Mouse (Mus musculus) liver, embryonic 11.5 days (tissue): ENCODE data around the gene Hacd4. TPM values are rescaled to one million over a fixed set of nuclear protein-coding genes. Genes with fewer than 3 reads are reported as not detected.
A peak's percentile ranks its signal among the peaks of the same experiment; 100 is the strongest.

ENCODE experiments used
- ATAC-seq: fragments of 200-750 bp; cut with Nextera tagmentation; replicated peaks from 2 replicates; pipeline ENCODE4 v1.8.0; 2017; ENCODE audit warnings: moderate number of reproducible peaks, mild to moderate bottlenecking, moderate TSS enrichment, moderate library complexity; ENCODE audit not compliant: low FRiP score
- DNase-seq: peaks from one replicate; pipeline ENCODE4 v3.0.0-alpha.2; 2017; ENCODE audit warnings: low spot score
- H3K27ac ChIP-seq: fragments of 300-500 bp; sonication (generic); 2 replicates; pipeline ENCODE4 v1.5.1; 2014; ENCODE audit warnings: mild to moderate bottlenecking, low read depth, low read length, control low read depth
- H3K27me3 ChIP-seq: fragments of 300-500 bp; sonication (generic); replicated peaks from 2 replicates; pipeline ENCODE4 v1.6.1; 2014; ENCODE audit warnings: low read length, mixed read lengths; ENCODE audit not compliant: control insufficient read depth, insufficient read depth
- H3K36me3 ChIP-seq: fragments of 300-500 bp; sonication (generic); 2 replicates; pipeline ENCODE4 v1.6.1; 2014; ENCODE audit warnings: mild to moderate bottlenecking, low read length, moderate library complexity, mixed read lengths; ENCODE audit not compliant: control insufficient read depth, insufficient read depth
- H3K4me1 ChIP-seq: fragments of 300-500 bp; sonication (generic); replicated peaks from 2 replicates; pipeline ENCODE4 v1.6.1; 2014; ENCODE audit warnings: low read length, mixed read lengths; ENCODE audit not compliant: control insufficient read depth, insufficient read depth
- H3K4me2 ChIP-seq: fragments of 300-500 bp; sonication (generic); 2 replicates; pipeline ENCODE4 v1.6.1; 2014; ENCODE audit warnings: mild to moderate bottlenecking, control low read depth, moderate library complexity
- H3K4me3 ChIP-seq: fragments of 300-500 bp; sonication (generic); 2 replicates; pipeline ENCODE4 v1.5.1; 2014; ENCODE audit warnings: low read depth, low read length, control low read depth
- H3K9ac ChIP-seq: fragments of 300-500 bp; sonication (generic); 2 replicates; pipeline ENCODE4 v1.6.1; 2014; ENCODE audit warnings: low read depth, low read length, control low read depth
- H3K9me3 ChIP-seq: fragments of 300-500 bp; sonication (generic); 2 replicates; pipeline ENCODE4 v1.6.1; 2016; ENCODE audit warnings: low read length, inconsistent platforms, mixed read lengths; ENCODE audit not compliant: control insufficient read depth
- WGBS: fragments of 180-500 bp; shearing (Covaris S2); extraction: QIAGEN DNeasy Blood & Tissue Kit; methylation state at CpG from one replicate; pipeline ENCODE4 v1.1.7; 2014; 5-methylcytosine and 5-hydroxymethylcytosine counted together
- polyA plus RNA-seq: library from polyadenylated mRNA; unstranded; fragments of >200 nt; fragmentation: Nextera tagmentation; extraction: Ambion mirVana; gene quantifications from 2 replicates; pipeline ENCODE4 v1.2.1, GENCODE M21; 2014

The Hacd4 gene
- 6.3 and 7.2 TPM in 2 replicates for polyA plus RNA-seq

- Histone ChIP-seq H3K27ac (peak within 1 kb of the TSS; percentile 43; the same call in 1 of the 2 replicates), H3K4me3 (peak within 1 kb of the TSS; percentile 46), H3K4me1 (peaks cover 12% of the 10 kb centered on the region), H3K4me2 (peak within 1 kb of the TSS; percentile 78), H3K9me3 (no peaks in the 10 kb centered on the region), H3K36me3 (no peaks in the 10 kb centered on the region), H3K9ac (peak within 1 kb of the TSS; percentile 61), H3K27me3 (no peaks in the 10 kb centered on the region)
- whole genome bisulfite sequencing = 4% methylated on average over 14 of the region's 14 CpGs
- peak; percentile 49 for DNase-seq
- ATAC-seq = peak; percentile 77
Measured at GRCm38 (mm10) chr4:88438326-88438989, at the start of gene Hacd4. Gene Hacd4, minus strand, starts transcription at chr4:88438928.

GRCm38 (mm10) chr4:88488107-88488506 is 49.4 kb upstream of the Hacd4 start:
- WGBS = 78% methylated on average over 3 of the region's 3 CpGs
- Histone ChIP-seq H3K4me3 (no peak overlapping the region), H3K4me2 (no peak overlapping the region), H3K27me3 (no peaks in the 10 kb centered on the region), H3K36me3 (no peaks in the 10 kb centered on the region), H3K9ac (no peak overlapping the region), H3K27ac (no peak overlapping the region), H3K4me1 (no peaks in the 10 kb centered on the region), H3K9me3 (no peaks in the 10 kb centered on the region)
- DNase-seq = no peak
- no peak for ATAC-seq

- no peak for DNase-seq
Measured at GRCm38 (mm10) chr4:88480130-88480529, 41.4 kb upstream of the Hacd4 start.

DNA sequence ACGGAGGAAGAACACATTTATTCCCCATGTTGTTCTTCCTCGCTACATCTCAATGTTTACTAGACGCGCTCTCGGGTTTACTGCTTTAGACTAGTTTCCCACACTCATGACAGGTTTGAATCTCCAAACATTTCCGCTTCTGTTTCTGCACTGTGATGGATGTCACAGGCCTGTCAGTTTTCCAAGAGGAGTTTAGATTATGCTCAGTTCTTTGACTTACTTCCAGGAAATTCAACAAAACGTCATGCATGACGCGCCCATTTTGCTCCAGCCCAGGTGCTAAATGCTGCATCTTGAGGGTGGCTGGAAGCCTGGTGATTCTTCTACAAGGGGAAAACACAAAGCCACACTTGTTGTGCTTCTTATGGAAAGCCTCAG is 40.1 kb upstream of the Hacd4 start:
- Histone ChIP-seq H3K27me3 (no peaks in the 10 kb centered on the region), H3K27ac (no peak overlapping the region), H3K9ac (no peak overlapping the region), H3K4me2 (no peak overlapping the region), H3K4me1 (no peaks in the 10 kb centered on the region), H3K36me3 (no peaks in the 10 kb centered on the region), H3K9me3 (no peaks in the 10 kb centered on the region), H3K4me3 (no peak overlapping the region)
- ATAC-seq = no peak
- no peak for DNase-seq
- 88% methylated on average over 9 of the region's 9 CpGs for WGBS

More at GRCm38 (mm10) chr4:88480130-88480529, 41.4 kb upstream of the Hacd4 start:
- Histone ChIP-seq H3K9ac (no peak overlapping the region), H3K27me3 (no peaks in the 10 kb centered on the region), H3K36me3 (no peaks in the 10 kb centered on the region), H3K4me2 (no peak overlapping the region), H3K4me1 (no peaks in the 10 kb centered on the region), H3K27ac (no peak overlapping the region), H3K9me3 (no peaks in the 10 kb centered on the region), H3K4me3 (no peak overlapping the region)
- 64% methylated on average over 6 of the region's 6 CpGs for WGBS
- ATAC-seq = no peak

DNA sequence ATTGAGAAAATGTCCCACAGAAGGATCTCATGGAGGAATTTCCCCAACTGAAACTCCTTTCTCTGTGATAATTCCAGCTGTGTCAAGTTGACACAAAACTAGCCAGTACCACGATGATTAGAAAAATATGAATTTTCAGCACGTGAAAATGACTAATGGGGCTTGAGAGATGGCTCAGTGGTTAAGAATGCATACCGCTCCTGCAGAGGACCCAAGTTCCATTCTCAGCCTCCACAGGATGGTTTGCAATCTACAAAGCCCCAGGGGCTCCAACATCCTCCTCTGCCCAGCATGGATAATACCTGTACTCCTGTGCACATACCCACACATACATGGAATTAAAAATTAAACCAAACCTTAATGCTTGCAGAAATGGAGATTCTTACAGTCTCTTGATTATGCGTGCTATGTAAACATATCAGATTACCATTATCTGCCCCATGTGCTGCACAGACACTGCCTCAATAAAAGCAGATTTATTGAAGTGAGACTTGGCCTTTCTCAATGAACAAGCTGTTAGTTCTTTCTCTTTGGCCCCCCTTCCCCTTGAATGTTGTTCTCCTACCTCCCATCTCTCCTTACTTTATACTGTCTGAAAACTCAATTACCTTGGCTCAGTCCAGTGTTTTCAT is 39.6 kb upstream of the Hacd4 start:
- no peaks in the 10 kb centered on the region for H3K36me3 ChIP-seq
- no peaks in the 10 kb centered on the region for H3K27me3 ChIP-seq
- no peak overlapping the region for H3K27ac ChIP-seq
- no peaks in the 10 kb centered on the region for H3K9me3 ChIP-seq
- H3K4me3 ChIP-seq = no peak overlapping the region
- ATAC-seq (no peak), DNase-seq (no peak)
- no peak overlapping the region for H3K9ac ChIP-seq
- H3K4me2 ChIP-seq = no peak overlapping the region
- H3K4me1 ChIP-seq = no peaks in the 10 kb centered on the region
- 69% methylated on average over 4 of the region's 4 CpGs for WGBS

- Histone ChIP-seq H3K27me3 (no peaks in the 10 kb centered on the region), H3K4me2 (no peak overlapping the region), H3K4me3 (no peak overlapping the region), H3K27ac (no peak overlapping the region), H3K36me3 (no peaks in the 10 kb centered on the region), H3K9ac (no peak overlapping the region), H3K9me3 (no peaks in the 10 kb centered on the region), H3K4me1 (no peaks in the 10 kb centered on the region)
- no peak for ATAC-seq
- DNase-seq = no peak
- WGBS = 52% methylated on average over 4 of the region's 4 CpGs
Measured at GRCm38 (mm10) chr4:88476511-88477210, 37.9 kb upstream of the Hacd4 start.

GRCm38 (mm10) chr4:88476084-88476483 is 37.4 kb upstream of the Hacd4 start:
- no peak overlapping the region for H3K4me3 ChIP-seq
- DNase-seq = no peak
- no peak overlapping the region for H3K27ac ChIP-seq
- ATAC-seq = no peak
- 73% methylated on average over 3 of the region's 3 CpGs for WGBS
- no peaks in the 10 kb centered on the region for H3K27me3 ChIP-seq
- no peaks in the 10 kb centered on the region for H3K36me3 ChIP-seq
- no peak overlapping the region for H3K4me2 ChIP-seq
- no peaks in the 10 kb centered on the region for H3K9me3 ChIP-seq
- no peaks in the 10 kb centered on the region for H3K4me1 ChIP-seq
- H3K9ac ChIP-seq = no peak overlapping the region

DNA sequence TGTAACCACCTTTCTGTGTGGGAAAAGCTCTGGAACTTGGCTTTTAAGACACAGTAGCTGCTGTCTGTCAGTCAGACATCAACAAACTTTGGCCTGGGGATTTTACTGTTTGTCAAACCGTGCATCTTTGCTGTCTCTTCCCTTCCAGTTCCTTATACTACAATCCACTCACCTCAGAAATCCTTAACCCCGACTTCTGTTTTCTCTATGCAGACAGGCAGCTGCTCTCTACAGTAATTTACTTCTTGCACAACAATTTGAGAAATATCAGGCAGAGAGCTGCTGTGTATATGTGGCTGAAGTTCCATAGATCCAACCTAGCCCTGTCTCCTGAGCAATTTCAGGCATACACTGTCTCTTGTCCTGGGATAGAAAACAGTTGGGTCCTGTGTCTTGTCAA is 32.8 kb upstream of the Hacd4 start:
- H3K4me1 ChIP-seq = no peaks in the 10 kb centered on the region
- no peak for DNase-seq
- WGBS = 58% methylated on average over 2 of the region's 2 CpGs

More for the DNA sequence above, 32.8 kb upstream of the Hacd4 start:
- Histone ChIP-seq H3K4me3 (no peak overlapping the region), H3K9me3 (no peaks in the 10 kb centered on the region), H3K27ac (no peak overlapping the region), H3K27me3 (no peaks in the 10 kb centered on the region), H3K9ac (no peak overlapping the region), H3K36me3 (no peaks in the 10 kb centered on the region), H3K4me2 (no peak overlapping the region)
- no peak for ATAC-seq
